Mouse (Mus musculus): ENCODE data around the gene Hpn. TPM values are rescaled to one million over a fixed set of nuclear protein-coding genes. Genes with fewer than 3 reads are reported as not detected.

Gene Hpn
- polyA plus RNA-seq, 1 experiment from 2014 or later: 0.49 TPM

DNA sequence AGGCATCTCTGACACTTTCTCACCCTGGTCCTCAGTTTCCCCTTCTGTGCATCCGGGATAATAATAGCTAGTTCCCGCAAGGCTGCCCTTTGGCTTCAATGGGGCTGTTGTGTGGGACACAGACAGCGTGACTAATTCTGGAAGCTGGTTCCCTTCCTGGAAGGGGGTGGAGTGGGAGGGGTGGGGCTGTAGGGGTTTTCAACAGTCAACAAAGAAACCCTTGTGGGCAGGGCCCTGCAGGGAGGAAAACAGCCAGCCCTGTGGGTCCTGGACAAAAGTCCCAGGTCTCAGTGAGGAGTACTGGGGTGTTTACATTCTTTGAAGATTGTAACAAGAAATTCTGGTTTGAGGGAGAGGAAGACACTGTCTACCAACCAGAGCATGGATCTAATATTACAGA lies 29.9 kb downstream of the Hpn start:
- no peak for ATAC-seq (ENCODE audit: low FRiP score)
- no peaks in the 10 kb centered on the region for H3K36me3 ChIP-seq (replicated peaks)
- peaks cover 15% of the 10 kb centered on the region for H3K4me1 ChIP-seq
- H3K4me3 ChIP-seq (replicated peaks): no peak overlapping the region
- H3K4me2 ChIP-seq: no peak overlapping the region
- 0 out of 2 replicates have a peak, but pooled peaks cover 4% of the 10 kb centered on the region for H3K27me3 ChIP-seq
- WGBS: 31% methylated on average over 3 of the region's 3 CpGs
- no peak overlapping the region for H3K9ac ChIP-seq
- H3K9me3 ChIP-seq: no peaks in the 10 kb centered on the region
- no peak overlapping the region for H3K27ac ChIP-seq

DNA sequence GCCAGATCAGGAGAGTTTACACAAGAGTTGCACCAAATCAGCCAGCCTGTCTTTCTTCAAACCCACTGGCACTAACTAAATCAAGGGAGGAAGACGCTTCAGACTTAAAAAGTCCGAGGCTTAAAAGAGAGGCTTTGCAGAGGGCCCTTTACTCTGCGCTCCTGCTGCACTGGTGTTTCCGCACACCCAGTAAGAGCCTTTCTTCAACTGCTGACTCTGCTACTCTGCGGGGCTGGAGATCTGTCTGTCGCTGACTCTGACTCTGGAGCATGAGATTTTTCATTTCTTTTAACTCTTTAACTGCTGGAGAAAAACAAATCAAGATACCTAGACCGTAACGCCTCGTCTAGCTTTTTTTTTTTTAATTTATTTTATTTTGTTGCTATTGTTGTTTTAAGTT lies 30.9 kb downstream of the Hpn start:
- H3K9me3 ChIP-seq: no peaks in the 10 kb centered on the region
- no peaks in the 10 kb centered on the region for H3K36me3 ChIP-seq (replicated peaks)
- H3K27me3 ChIP-seq: 0 out of 2 replicates have a peak, but pooled peaks cover 4% of the 10 kb centered on the region
- ATAC-seq (ENCODE audit: low FRiP score): no peak
- peaks cover 15% of the 10 kb centered on the region for H3K4me1 ChIP-seq
- WGBS: 68% methylated on average over 9 of the region's 9 CpGs
- H3K27ac ChIP-seq: no peak overlapping the region
- H3K4me2 ChIP-seq: no peak overlapping the region
- H3K9ac ChIP-seq: no peak overlapping the region
- H3K4me3 ChIP-seq (replicated peaks): no peak overlapping the region

GRCm38 (mm10) chr7:31082831-31083588 lies 32.1 kb downstream of the Hpn start:
- no peak overlapping the region for H3K4me3 ChIP-seq (replicated peaks)
- H3K36me3 ChIP-seq (replicated peaks): no peaks in the 10 kb centered on the region

GRCm38 (mm10) chr7:31082106-31082505 lies 33.0 kb downstream of the Hpn start:
- Histone ChIP-seq H3K9ac (no peak overlapping the region), H3K4me1 (peaks cover 15% of the 10 kb centered on the region), H3K27ac (no peak overlapping the region), H3K9me3 (no peaks in the 10 kb centered on the region), H3K36me3 (replicated peaks) (no peaks in the 10 kb centered on the region), H3K4me3 (replicated peaks) (no peak overlapping the region), H3K4me2 (no peak overlapping the region), H3K27me3 (0 out of 2 replicates have a peak, but pooled peaks cover 4% of the 10 kb centered on the region)
- no peak for ATAC-seq (ENCODE audit: low FRiP score)

More at GRCm38 (mm10) chr7:31082831-31083588, 32.1 kb downstream of the Hpn start:
- H3K9me3 ChIP-seq: no peaks in the 10 kb centered on the region
- 0 out of 2 replicates have a peak, but pooled peaks cover 4% of the 10 kb centered on the region for H3K27me3 ChIP-seq
- H3K4me1 ChIP-seq: peaks cover 15% of the 10 kb centered on the region
- H3K27ac ChIP-seq: no peak overlapping the region
- ATAC-seq (ENCODE audit: low FRiP score): no peak
- 69% methylated on average over 14 of the region's 14 CpGs for WGBS
- no peak overlapping the region for H3K4me2 ChIP-seq
- no peak overlapping the region for H3K9ac ChIP-seq

DNA sequence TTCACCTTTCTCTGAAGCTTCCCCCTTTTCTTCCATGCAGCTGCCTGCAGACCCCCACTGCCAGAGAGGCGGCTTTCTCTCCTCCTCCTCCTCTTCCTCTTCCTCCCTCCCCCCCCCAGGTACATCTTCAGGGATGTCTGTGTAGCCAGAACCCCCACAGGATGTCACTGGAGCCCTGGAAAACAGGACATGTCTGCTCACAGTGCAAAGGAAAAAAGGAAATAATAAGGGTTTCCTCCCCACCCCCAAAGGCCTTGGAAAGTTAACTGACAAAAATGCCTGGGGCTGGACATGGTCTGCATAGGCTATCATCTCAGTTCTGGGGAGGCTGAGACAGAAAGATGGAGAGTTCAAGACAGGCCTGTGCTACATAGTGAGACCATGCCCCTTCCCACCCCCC lies 34.0 kb downstream of the Hpn start:
- Histone ChIP-seq H3K27ac (no peak overlapping the region), H3K4me2 (no peak overlapping the region), H3K9me3 (no peaks in the 10 kb centered on the region), H3K27me3 (0 out of 2 replicates have a peak, but pooled peaks cover 4% of the 10 kb centered on the region), H3K4me1 (peaks cover 15% of the 10 kb centered on the region), H3K4me3 (replicated peaks) (no peak overlapping the region), H3K9ac (no peak overlapping the region), H3K36me3 (replicated peaks) (no peaks in the 10 kb centered on the region)
- no peak for ATAC-seq (ENCODE audit: low FRiP score)
- 33% methylated on average over 1 of the region's 1 CpGs for WGBS

DNA sequence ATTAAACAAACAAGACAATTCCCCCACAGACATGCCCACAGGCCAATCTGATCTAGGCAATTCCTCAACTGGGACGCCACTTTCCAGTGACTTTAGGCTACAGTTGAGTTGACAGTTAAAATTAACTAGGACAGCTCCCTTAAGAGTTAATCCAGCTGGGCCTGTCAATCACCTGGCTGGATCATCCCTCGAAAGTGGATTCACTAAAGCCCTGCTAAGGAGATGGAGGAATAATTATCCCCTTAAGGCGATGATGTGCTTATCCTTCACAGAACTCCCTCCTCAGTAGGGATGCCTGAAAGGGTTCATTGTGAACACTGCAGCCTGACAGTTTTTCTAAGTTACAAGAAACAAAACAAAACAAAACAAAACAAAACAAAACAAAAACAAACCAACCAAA lies 34.5 kb downstream of the Hpn start:
- Histone ChIP-seq H3K27me3 (0 out of 2 replicates have a peak, but pooled peaks cover 4% of the 10 kb centered on the region), H3K9ac (no peak overlapping the region), H3K4me1 (peaks cover 15% of the 10 kb centered on the region), H3K27ac (no peak overlapping the region), H3K9me3 (no peaks in the 10 kb centered on the region), H3K4me3 (replicated peaks) (no peak overlapping the region), H3K36me3 (replicated peaks) (no peaks in the 10 kb centered on the region), H3K4me2 (no peak overlapping the region)
- no peak for ATAC-seq (ENCODE audit: low FRiP score)
- 36% methylated on average over 3 of the region's 3 CpGs for WGBS

DNA sequence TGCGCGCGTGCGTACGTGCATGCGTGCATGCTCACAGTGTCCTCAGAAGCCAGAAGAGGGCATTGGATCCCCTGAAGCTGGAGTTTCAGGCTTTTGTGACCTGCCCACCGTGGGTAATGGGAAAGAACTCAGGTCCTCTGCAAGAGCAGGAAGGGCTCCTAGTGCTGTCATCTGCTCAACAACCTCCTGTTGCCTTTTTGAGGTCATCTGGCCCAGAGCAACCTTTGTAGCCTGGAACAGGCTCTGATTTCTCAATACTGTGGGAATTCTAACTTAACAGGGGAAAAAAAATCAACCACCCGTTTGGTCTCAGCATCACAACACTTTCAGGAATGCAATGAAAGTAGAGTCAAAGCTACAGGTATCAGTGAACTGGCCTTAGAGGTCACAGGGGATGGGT lies 35.4 kb downstream of the Hpn start:
- Histone ChIP-seq H3K27me3 (0 out of 2 replicates have a peak, but pooled peaks cover 4% of the 10 kb centered on the region), H3K9me3 (no peaks in the 10 kb centered on the region), H3K4me2 (no peak overlapping the region), H3K4me3 (replicated peaks) (no peak overlapping the region), H3K27ac (no peak overlapping the region), H3K36me3 (replicated peaks) (no peaks in the 10 kb centered on the region), H3K4me1 (peaks cover 8% of the 10 kb centered on the region), H3K9ac (no peak overlapping the region)
- ATAC-seq (ENCODE audit: low FRiP score): no peak
- WGBS: 88% methylated on average over 8 of the region's 8 CpGs

DNA sequence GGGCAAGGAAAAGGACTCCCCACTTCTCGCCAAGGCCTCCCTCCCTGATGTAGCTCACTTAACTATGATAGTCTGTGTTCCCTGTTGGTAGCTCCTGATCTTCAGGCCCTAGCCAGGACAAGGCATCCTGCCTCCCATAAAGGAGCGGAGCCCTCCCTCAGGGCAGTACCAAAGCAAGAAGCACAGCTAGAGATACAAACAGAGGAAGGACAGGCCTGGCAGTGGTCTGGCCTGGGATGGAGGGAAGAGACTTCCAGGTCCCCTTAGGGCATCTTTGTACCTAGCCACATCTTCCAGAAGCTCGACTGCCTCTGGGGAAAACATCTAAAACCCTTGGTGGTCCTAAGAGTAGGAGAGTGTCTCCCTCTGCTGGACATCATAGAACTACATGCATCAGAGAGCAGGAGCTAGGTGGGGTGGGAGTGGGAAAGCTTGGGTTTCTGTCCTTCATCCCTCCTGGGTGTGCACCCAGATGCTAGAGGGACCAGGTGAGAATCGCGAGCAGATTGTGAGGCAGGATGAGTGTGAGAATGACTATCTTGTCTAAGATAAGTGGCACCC lies 37.1 kb downstream of the Hpn start:
- 53% methylated on average over 5 of the region's 5 CpGs for WGBS
- no peak for ATAC-seq (ENCODE audit: low FRiP score)
- Histone ChIP-seq H3K4me1 (peaks cover 4% of the 10 kb centered on the region), H3K4me3 (replicated peaks) (no peak overlapping the region), H3K27me3 (no peaks in the 10 kb centered on the region), H3K9me3 (no peaks in the 10 kb centered on the region), H3K27ac (no peak overlapping the region), H3K9ac (no peak overlapping the region), H3K36me3 (replicated peaks) (no peaks in the 10 kb centered on the region), H3K4me2 (no peak overlapping the region)

GRCm38 (mm10) chr7:31077470-31077869 lies 37.6 kb downstream of the Hpn start:
- Histone ChIP-seq H3K27ac (no peak overlapping the region), H3K27me3 (no peaks in the 10 kb centered on the region), H3K9me3 (no peaks in the 10 kb centered on the region), H3K4me3 (replicated peaks) (no peak overlapping the region), H3K9ac (no peak overlapping the region), H3K4me2 (no peak overlapping the region), H3K36me3 (replicated peaks) (no peaks in the 10 kb centered on the region), H3K4me1 (no peaks in the 10 kb centered on the region)
- no peak for ATAC-seq (ENCODE audit: low FRiP score)
- 53% methylated on average over 6 of the region's 6 CpGs for WGBS

DNA sequence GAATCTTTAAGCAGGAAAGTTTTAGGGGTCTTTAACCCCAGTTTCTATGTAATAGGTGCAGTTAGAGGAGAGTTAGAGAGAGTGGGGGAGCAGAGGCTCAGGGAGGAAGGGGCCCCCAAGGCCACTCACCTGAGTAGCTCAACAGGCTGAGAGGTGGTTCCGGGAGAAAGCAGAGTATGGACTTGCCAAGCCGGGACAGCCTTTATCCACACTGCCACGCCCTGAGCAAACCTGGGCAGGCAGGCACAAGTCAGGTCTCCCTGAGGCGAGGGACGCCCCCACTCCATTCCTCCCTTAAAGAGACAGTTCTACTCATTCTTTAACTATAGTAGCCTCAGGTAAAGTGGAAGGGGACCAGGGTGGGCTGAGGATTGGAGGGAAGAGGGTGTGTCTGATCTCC lies 38.6 kb downstream of the Hpn start, which contains the start of gene Fxyd3:
Gene Fxyd3 (minus strand): TSS at position 213 of the 400 bp plus-strand sequence.
- H3K27ac ChIP-seq: no peak within 1 kb of the TSS
- no peaks in the 10 kb centered on the region for H3K4me1 ChIP-seq
- H3K27me3 ChIP-seq: no peaks in the 10 kb centered on the region
- H3K4me3 ChIP-seq (replicated peaks): no peak within 1 kb of the TSS
- no peaks in the 10 kb centered on the region for H3K36me3 ChIP-seq (replicated peaks)
- H3K9ac ChIP-seq: no peak within 1 kb of the TSS
- no peaks in the 10 kb centered on the region for H3K9me3 ChIP-seq
- no peak for ATAC-seq (ENCODE audit: low FRiP score)
- no peak within 1 kb of the TSS for H3K4me2 ChIP-seq
- 53% methylated on average over 5 of the region's 5 CpGs for WGBS

DNA sequence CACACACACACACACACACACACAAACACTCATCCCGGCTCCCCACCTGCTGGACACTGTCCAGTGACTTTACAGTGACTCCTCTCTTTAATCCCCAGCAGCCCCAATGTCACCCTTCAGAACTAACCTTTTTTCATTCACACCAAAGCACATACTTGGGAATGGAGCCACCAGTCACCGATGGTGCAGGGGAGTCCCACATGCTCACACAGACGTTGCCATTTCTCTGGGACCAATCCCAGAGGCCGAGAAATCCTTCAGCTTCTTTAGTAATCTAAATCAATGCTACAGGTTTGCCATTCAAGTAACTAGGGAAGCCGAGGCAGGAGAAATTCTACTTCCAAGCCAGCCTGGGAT lies 40.4 kb downstream of the Hpn start:
- H3K27me3 ChIP-seq: no peaks in the 10 kb centered on the region
- 82% methylated on average over 5 of the region's 5 CpGs for WGBS
- H3K4me2 ChIP-seq: no peak overlapping the region
- H3K27ac ChIP-seq: no peak overlapping the region
- no peak for ATAC-seq (ENCODE audit: low FRiP score)
- no peak overlapping the region for H3K4me3 ChIP-seq (replicated peaks)
- no peaks in the 10 kb centered on the region for H3K36me3 ChIP-seq (replicated peaks)
- no peak overlapping the region for H3K9ac ChIP-seq
- H3K9me3 ChIP-seq: no peaks in the 10 kb centered on the region
- H3K4me1 ChIP-seq: no peaks in the 10 kb centered on the region; the same call in 1 of the 2 replicates

DNA sequence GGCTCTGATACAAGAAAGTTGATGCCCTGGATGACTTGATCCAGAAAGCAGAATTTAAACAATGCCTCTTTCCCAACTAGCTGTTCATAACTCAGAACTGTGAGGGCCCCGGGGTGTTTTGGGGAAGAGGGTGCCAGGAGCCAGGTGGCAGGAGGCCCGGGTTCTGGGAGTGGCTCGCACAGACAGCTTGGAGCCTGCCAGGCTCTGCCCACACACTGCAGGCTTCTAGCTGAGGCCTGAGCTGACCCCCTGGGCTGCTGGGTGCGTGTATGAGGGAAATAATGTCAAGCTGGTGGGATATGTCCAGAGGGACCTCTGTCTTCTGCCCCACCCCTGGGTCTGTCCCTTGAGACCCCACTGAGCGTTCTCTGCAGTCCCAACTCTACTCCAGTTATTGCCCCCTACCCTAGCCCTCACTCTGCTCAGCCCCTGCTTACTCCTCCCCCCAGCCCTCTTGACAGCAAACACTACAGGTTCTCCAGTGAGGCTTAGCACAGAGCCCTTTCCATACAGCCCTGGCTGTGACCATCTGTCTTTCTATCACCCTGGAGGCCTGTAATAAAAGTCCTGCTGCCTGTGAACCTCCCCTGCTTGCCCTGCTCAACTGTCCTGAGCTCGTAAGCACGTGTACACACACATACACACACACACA lies 40.9 kb downstream of the Hpn start:
- Histone ChIP-seq H3K4me2 (no peak overlapping the region), H3K9ac (no peak overlapping the region), H3K27me3 (no peaks in the 10 kb centered on the region), H3K4me1 (no peaks in the 10 kb centered on the region; the same call in 1 of the 2 replicates), H3K27ac (no peak overlapping the region), H3K4me3 (replicated peaks) (no peak overlapping the region), H3K36me3 (replicated peaks) (no peaks in the 10 kb centered on the region), H3K9me3 (no peaks in the 10 kb centered on the region)
- ATAC-seq (ENCODE audit: low FRiP score): no peak
- 68% methylated on average over 7 of the region's 7 CpGs for WGBS

Data from forebrain, embryonic 12.5 days (tissue).